Mouse (Mus musculus): Measurements from ENCODE around the gene Adamts17. TPM values are rescaled to one million over a fixed set of nuclear protein-coding genes. Genes with fewer than 3 reads are reported as not detected.

Gene Adamts17
- total RNA-seq, 2 experiments from 2014 or later, result 0.15 to 0.47 TPM

- intact Hi-C loops (cut with DNase I), result no loop called here
- H3K27ac ChIP-seq, result no peak overlapping the region
- no peak overlapping the region for H3K4me3 ChIP-seq
- TF ChIP-seq CTCF (IDR thresholded peaks at IDR 0.05), result no peak
- no peak for DNase-seq
These were observed 129.1 kb downstream of the Adamts17 start for GRCm38 (mm10) chr7:66968661-66969060.

- TF ChIP-seq CTCF (IDR thresholded peaks at IDR 0.05), result no peak
- no peak overlapping the region for H3K27ac ChIP-seq
- intact Hi-C loops (cut with DNase I), result no loop called here
- DNase-seq, result no peak
- H3K4me3 ChIP-seq, result no peak overlapping the region
These were observed 129.7 kb downstream of the Adamts17 start for GRCm38 (mm10) chr7:66969199-66969598.

GRCm38 (mm10) chr7:66970235-66970634, 130.7 kb downstream of the Adamts17 start:
- H3K4me3 ChIP-seq, result no peak overlapping the region
- intact Hi-C loops (cut with DNase I), result no loop called here

GRCm38 (mm10) chr7:66970974-66971373, 131.4 kb downstream of the Adamts17 start:
- no peak overlapping the region for H3K4me3 ChIP-seq
- intact Hi-C loops (cut with DNase I), result no loop called here
- DNase-seq, result no peak
- TF ChIP-seq CTCF (IDR thresholded peaks at IDR 0.05), result no peak
- H3K27ac ChIP-seq, result no peak overlapping the region

More at GRCm38 (mm10) chr7:66970235-66970634, 130.7 kb downstream of the Adamts17 start:
- H3K27ac ChIP-seq, result no peak overlapping the region
- no peak for TF ChIP-seq CTCF (IDR thresholded peaks at IDR 0.05)
- no peak for DNase-seq

GRCm38 (mm10) chr7:66974859-66975258, 135.3 kb downstream of the Adamts17 start:
- DNase-seq, result peak; percentile 36
- intact Hi-C loops (cut with DNase I), result no loop called here
- TF ChIP-seq CTCF (IDR thresholded peaks at IDR 0.05), result no peak
- no peak overlapping the region for H3K4me3 ChIP-seq
- 0 out of 2 replicates have a peak overlapping the region, but pooled peaks have one; percentile 1 for H3K27ac ChIP-seq

- intact Hi-C loops (cut with DNase I), result no loop called here
- TF ChIP-seq CTCF (IDR thresholded peaks at IDR 0.05), result no peak
These were observed 136.8 kb downstream of the Adamts17 start for GRCm38 (mm10) chr7:66976371-66976770.

GRCm38 (mm10) chr7:66981591-66981990, 142.1 kb downstream of the Adamts17 start:
- Histone ChIP-seq H3K4me3 (no peak overlapping the region), H3K27ac (no peak overlapping the region)
- intact Hi-C loops (cut with DNase I), result no loop called here
- no peak for DNase-seq
- TF ChIP-seq CTCF (IDR thresholded peaks at IDR 0.05), result no peak

More at GRCm38 (mm10) chr7:66976371-66976770, 136.8 kb downstream of the Adamts17 start:
- Histone ChIP-seq H3K27ac (no peak overlapping the region), H3K4me3 (no peak overlapping the region)
- DNase-seq, result no peak

- no peak overlapping the region for H3K27ac ChIP-seq
- intact Hi-C loops (cut with DNase I), result no loop called here
- TF ChIP-seq CTCF (IDR thresholded peaks at IDR 0.05), result no peak
- DNase-seq, result no peak
- no peak overlapping the region for H3K4me3 ChIP-seq
These were observed 142.5 kb downstream of the Adamts17 start for GRCm38 (mm10) chr7:66982084-66982483.

GRCm38 (mm10) chr7:66987671-66988070, 148.1 kb downstream of the Adamts17 start:
- no peak for TF ChIP-seq CTCF (IDR thresholded peaks at IDR 0.05)
- no peak overlapping the region for H3K27ac ChIP-seq
- no peak for DNase-seq
- H3K4me3 ChIP-seq, result no peak overlapping the region
- intact Hi-C loops (cut with DNase I), result no loop called here

- intact Hi-C loops (cut with DNase I), result no loop called here
- no peak for DNase-seq
These were observed 148.9 kb downstream of the Adamts17 start for GRCm38 (mm10) chr7:66988441-66988840.

GRCm38 (mm10) chr7:66989357-66990045, 150.0 kb downstream of the Adamts17 start:
- intact Hi-C loops (cut with DNase I), result no loop called here
- no peak overlapping the region for H3K27ac ChIP-seq

More at GRCm38 (mm10) chr7:66988441-66988840, 148.9 kb downstream of the Adamts17 start:
- no peak for TF ChIP-seq CTCF (IDR thresholded peaks at IDR 0.05)
- Histone ChIP-seq H3K4me3 (no peak overlapping the region), H3K27ac (no peak overlapping the region)

GRCm38 (mm10) chr7:66998821-66999220, 159.3 kb downstream of the Adamts17 start:
- DNase-seq, result no peak
- intact Hi-C loops (cut with DNase I), result no loop called here
- no peak for TF ChIP-seq CTCF (IDR thresholded peaks at IDR 0.05)
- no peak overlapping the region for H3K4me3 ChIP-seq
- H3K27ac ChIP-seq, result no peak overlapping the region

More at GRCm38 (mm10) chr7:66989357-66990045, 150.0 kb downstream of the Adamts17 start:
- H3K4me3 ChIP-seq, result no peak overlapping the region
- no peak for DNase-seq
- TF ChIP-seq CTCF (IDR thresholded peaks at IDR 0.05), result no peak

GRCm38 (mm10) chr7:67003648-67004047, 164.1 kb downstream of the Adamts17 start:
- Histone ChIP-seq H3K27ac (no peak overlapping the region), H3K4me3 (no peak overlapping the region)
- intact Hi-C loops (cut with DNase I), result no loop called here
- no peak for TF ChIP-seq CTCF (IDR thresholded peaks at IDR 0.05)
- DNase-seq, result no peak

GRCm38 (mm10) chr7:67004220-67004619, 164.7 kb downstream of the Adamts17 start:
- Histone ChIP-seq H3K27ac (no peak overlapping the region), H3K4me3 (no peak overlapping the region)
- no peak for TF ChIP-seq CTCF (IDR thresholded peaks at IDR 0.05)
- intact Hi-C loops (cut with DNase I), result no loop called here
- no peak for DNase-seq
